Mouse (Mus musculus) right cerebral cortex, postnatal 4 days (tissue): ENCODE results near the gene Lix1l.
"Not testable (repeated sequence)": the region's sequence is repeated elsewhere in the genome, so short reads cannot be mapped to it uniquely, and the experiment has no call there.

Source experiments
- DNase-seq: peaks from one replicate; pipeline ENCODE4 v3.0.0-alpha.2; 2022

The Lix1l gene

GRCm38 (mm10) chr3:96590657-96591056 lies 10.3 kb upstream of the Lix1l start:
- DNase-seq = no peak

- DNase-seq = no peak
Observed at GRCm38 (mm10) chr3:96593374-96593773, 7.6 kb upstream of the Lix1l start.

GRCm38 (mm10) chr3:96593790-96594560 lies 7.0 kb upstream of the Lix1l start, which contains the start of gene Polr3gl:
TSS of gene Polr3gl (minus strand) at chr3:96594181.
- DNase-seq = peak; percentile 91

- DNase-seq = no peak
Observed at GRCm38 (mm10) chr3:96594851-96595250, 6.1 kb upstream of the Lix1l start.

- no peak for DNase-seq
Observed at GRCm38 (mm10) chr3:96595661-96596060, 5.3 kb upstream of the Lix1l start.

GRCm38 (mm10) chr3:96596228-96596707 lies 4.7 kb upstream of the Lix1l start, which contains the start of gene Ankrd34a:
TSS of gene Ankrd34a (plus strand) at chr3:96596636.
- DNase-seq = peak; percentile 76

- peak; percentile 45 for DNase-seq
Observed at GRCm38 (mm10) chr3:96596855-96597254, 4.1 kb upstream of the Lix1l start.

- peak; percentile 52 for DNase-seq
Observed at GRCm38 (mm10) chr3:96597435-96597891, 3.5 kb upstream of the Lix1l start.

GRCm38 (mm10) chr3:96598156-96599068 lies 2.5 kb upstream of the Lix1l start:
- peak; percentile 63 for DNase-seq

- DNase-seq = no peak
Observed at GRCm38 (mm10) chr3:96599069-96599393, 1.9 kb upstream of the Lix1l start.

GRCm38 (mm10) chr3:96599411-96599810 lies 1.5 kb upstream of the Lix1l start:
- no peak for DNase-seq

- peak; percentile 67 for DNase-seq
Observed at GRCm38 (mm10) chr3:96601251-96601787, 370 bp downstream of the Lix1l start.

- DNase-seq = peak; percentile 35
Observed at GRCm38 (mm10) chr3:96601941-96602703, 1.2 kb downstream of the Lix1l start.

GRCm38 (mm10) chr3:96602704-96603084 lies 1.7 kb downstream of the Lix1l start:
- no peak for DNase-seq

- peak; percentile 16 for DNase-seq
Observed at GRCm38 (mm10) chr3:96603311-96603710, 2.4 kb downstream of the Lix1l start.

- not testable (repeated sequence) for DNase-seq
Observed at GRCm38 (mm10) chr3:96606007-96606406, 5.1 kb downstream of the Lix1l start.

GRCm38 (mm10) chr3:96606618-96607017 lies 5.7 kb downstream of the Lix1l start:
- DNase-seq = no peak

GRCm38 (mm10) chr3:96617941-96618340 lies 17.0 kb downstream of the Lix1l start:
- DNase-seq = no peak

GRCm38 (mm10) chr3:96623201-96623600 lies 22.3 kb downstream of the Lix1l start:
- DNase-seq = no peak

GRCm38 (mm10) chr3:96629729-96630600 lies 29.0 kb downstream of the Lix1l start, which contains the start of gene Rbm8a:
TSS of gene Rbm8a (plus strand) at chr3:96629933.
- peak; percentile 94 for DNase-seq

- DNase-seq = no peak
Observed at GRCm38 (mm10) chr3:96632058-96632457, 31.1 kb downstream of the Lix1l start.
